Mouse (Mus musculus) frontal cortex, adult 2 months (tissue): ENCODE results near the gene Clasrp. TPM values are rescaled to one million over a fixed set of nuclear protein-coding genes. Genes with fewer than 3 reads are reported as not detected.

Source experiments
- DNase-seq, 2 experiments: peaks; one replicate each; pipeline ENCODE4 v3.0.0; 2022; ENCODE audit warnings: low spot score in 1 of 2; ENCODE audit errors: extremely low spot score in 1 of 2
- polyA plus RNA-seq: library from polyadenylated mRNA; depleted of rRNA; stranded (reverse); fragments of >200 nt; gene quantifications from 2 replicates; pipeline ENCODE4 v1.2.3, GENCODE M21; 2012; rRNA removed

Clasrp gene
- polyA plus RNA-seq, 1 experiment: 164 TPM

GRCm38 (mm10) chr7:19540771-19541566, 63.3 kb downstream of the Clasrp start:
- DNase-seq: no peak

- DNase-seq: no peak
These were observed 69.6 kb downstream of the Clasrp start for GRCm38 (mm10) chr7:19534676-19535075.

DNA sequence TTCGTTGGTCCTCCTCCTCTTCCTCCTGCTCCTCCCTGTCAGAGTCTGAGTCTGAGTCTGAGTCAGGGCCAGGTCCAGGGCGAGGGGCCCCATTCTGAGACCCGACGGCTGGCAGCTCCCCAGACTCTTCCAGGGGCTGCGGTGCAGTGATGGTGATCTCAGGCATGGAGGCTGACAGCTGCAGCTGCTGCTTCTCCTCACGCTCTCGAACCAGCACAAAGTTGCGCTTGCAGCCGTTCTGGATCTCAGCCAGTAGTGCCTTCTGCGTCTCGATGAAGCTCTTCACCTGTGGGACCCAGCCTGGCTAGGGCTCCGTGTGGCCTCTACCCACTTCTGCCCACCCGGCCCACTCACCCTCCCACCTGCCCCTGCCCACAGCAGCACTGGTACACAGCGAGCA, 72.0 kb downstream of the Clasrp start:
- no peak for DNase-seq

GRCm38 (mm10) chr7:19531077-19531476, 73.2 kb downstream of the Clasrp start:
- no peak for DNase-seq

Other genes with a start within 250 kb of the Clasrp start
- 12.7 and 15.2 TPM in 2 replicates for gene Cd3eap, start 245.0 kb downstream of the Clasrp start, polyA plus RNA-seq
- gene Ppp1r13l, start 244.7 kb downstream of the Clasrp start, polyA plus RNA-seq: 5.3 and 5.5 TPM in 2 replicates
- 41.5 and 47.0 TPM in 2 replicates for gene Ercc2, start 222.5 kb downstream of the Clasrp start, polyA plus RNA-seq
- 2.6 TPM in 2 replicates for gene Klc3, start 200.4 kb downstream of the Clasrp start, polyA plus RNA-seq
- 0.90 and 1.4 TPM in 2 replicates for gene Ckm, start 199.7 kb downstream of the Clasrp start, polyA plus RNA-seq
- gene Mark4, start 145.7 kb downstream of the Clasrp start, polyA plus RNA-seq: 47.5 and 49.9 TPM in 2 replicates
- 0.32 and 0.40 TPM in 2 replicates for gene Exoc3l2, start 141.2 kb downstream of the Clasrp start, polyA plus RNA-seq
- gene Bloc1s3, start 96.1 kb downstream of the Clasrp start, polyA plus RNA-seq: 7.9 and 8.1 TPM in 2 replicates
- gene Trappc6a, start 96.1 kb downstream of the Clasrp start, polyA plus RNA-seq: 23.7 and 30.1 TPM in 2 replicates
- 1.0 and 1.4 TPM in 2 replicates for gene Nkpd1, start 86.6 kb downstream of the Clasrp start, polyA plus RNA-seq
- 131 and 146 TPM in 2 replicates for gene Ppp1r37, start 41.4 kb downstream of the Clasrp start, polyA plus RNA-seq
- gene Zfp296, start 27.2 kb downstream of the Clasrp start, polyA plus RNA-seq: 2.0 and 2.9 TPM in 2 replicates
- 47.9 and 49.9 TPM in 2 replicates for gene Gemin7, start 26.9 kb downstream of the Clasrp start, polyA plus RNA-seq
- 6.1 and 6.5 TPM in 2 replicates for gene Relb, start 25.0 kb upstream of the Clasrp start, polyA plus RNA-seq
- gene Clptm1, start 60.5 kb upstream of the Clasrp start, polyA plus RNA-seq: 125 and 128 TPM in 2 replicates
- 0.78 TPM in 1 of 2 replicates, not detected in the other for gene Apoc2, start 73.5 kb upstream of the Clasrp start, polyA plus RNA-seq
- not detected in 2 replicates for gene Gm44805, start 76.9 kb upstream of the Clasrp start, polyA plus RNA-seq
- gene Apoc4, start 77.0 kb upstream of the Clasrp start, polyA plus RNA-seq: 0.19 TPM in 1 of 2 replicates, not detected in the other
- gene Apoc1, start 88.2 kb upstream of the Clasrp start, polyA plus RNA-seq: 3.3 and 4.7 TPM in 2 replicates
- 6,067 and 6,377 TPM in 2 replicates for gene Apoe, start 94.7 kb upstream of the Clasrp start, polyA plus RNA-seq
- 115 and 118 TPM in 2 replicates for gene Tomm40, start 111.0 kb upstream of the Clasrp start, polyA plus RNA-seq
- gene Nectin2, start 146.0 kb upstream of the Clasrp start, polyA plus RNA-seq: 7.6 and 7.7 TPM in 2 replicates
- 22.2 and 23.0 TPM in 2 replicates for gene Bcam, start 166.5 kb upstream of the Clasrp start, polyA plus RNA-seq
- not detected in 2 replicates for gene Cblc, start 192.3 kb upstream of the Clasrp start, polyA plus RNA-seq
- gene Bcl3, start 218.3 kb upstream of the Clasrp start, polyA plus RNA-seq: 0.56 and 0.69 TPM in 2 replicates
- 3.9 and 5.2 TPM in 2 replicates for gene Gm19345, start 247.5 kb upstream of the Clasrp start, polyA plus RNA-seq